Mouse (Mus musculus): ENCODE data around the gene Jdp2. TPM values are rescaled to one million over a fixed set of nuclear protein-coding genes. Genes with fewer than 3 reads are reported as not detected.

Gene Jdp2
- polyA plus RNA-seq (2014; fragmentation: Nextera tagmentation; extraction: Ambion mirVana): 0.17 and 0.41 TPM in 2 replicates

DNA sequence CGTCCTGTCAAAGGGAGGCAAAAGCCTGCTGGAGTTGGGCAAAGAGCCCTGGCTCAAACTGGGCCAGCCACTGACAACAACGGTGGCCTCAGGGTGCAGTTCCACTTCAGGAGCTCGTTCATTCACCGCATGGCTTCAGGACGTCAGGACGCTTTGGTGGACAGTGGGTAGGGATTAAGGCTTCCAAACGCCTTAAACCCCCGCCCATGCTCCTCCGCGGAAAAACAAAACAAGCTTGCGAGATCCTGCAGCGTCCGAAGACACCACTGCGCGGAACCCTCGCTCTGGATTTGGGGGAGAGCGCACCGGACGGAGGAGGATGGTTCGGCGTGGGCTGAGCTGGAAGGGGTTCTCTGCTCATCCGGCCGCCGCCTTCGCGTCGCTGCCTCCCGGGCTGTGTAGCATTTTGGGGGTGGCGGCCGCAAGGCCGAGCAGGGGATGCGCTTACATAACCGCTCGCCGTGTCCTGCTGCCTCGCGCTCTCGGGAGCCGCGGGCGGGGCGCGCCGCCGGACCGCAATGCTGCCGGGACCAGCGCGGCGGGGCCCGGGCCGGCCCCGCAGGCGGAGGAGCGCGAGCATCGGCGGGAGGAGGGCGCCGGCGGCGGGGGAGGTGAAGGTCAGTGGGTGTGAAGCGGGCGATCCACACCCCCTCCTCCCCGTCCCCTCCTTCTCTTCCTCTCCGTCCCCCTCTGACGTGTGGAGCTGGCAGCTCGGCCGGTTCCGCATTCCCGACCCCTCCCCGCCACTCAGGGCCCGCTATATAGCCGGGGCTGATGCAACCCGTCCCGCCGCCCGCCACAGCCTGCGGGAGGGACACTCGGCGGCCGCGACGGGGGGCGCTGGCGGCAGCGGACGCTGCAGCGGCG lies at the start of gene Jdp2:
Jdp2 (plus strand) TSS at position 417 of the 867 bp plus-strand sequence.
- Histone ChIP-seq H3K27ac (replicated peaks; ENCODE audit: low read depth, low read length) (no peak within 1 kb of the TSS), H3K9me3 (ENCODE audit: control insufficient read depth, low read length) (no peaks in the 10 kb centered on the region), H3K27me3 (ENCODE audit: control insufficient read depth, insufficient read depth, low read length) (peaks cover 16% of the 10 kb centered on the region; the same call in 1 of the 2 replicates), H3K9ac (ENCODE audit: low read length) (peak within 1 kb of the TSS; percentile 73), H3K4me1 (ENCODE audit: control insufficient read depth, insufficient read depth, low read length) (peaks cover 2% of the 10 kb centered on the region; the same call in 1 of the 2 replicates), H3K4me2 (ENCODE audit: low read depth, severe bottlenecking) (peak within 1 kb of the TSS; percentile 98), H3K4me3 (ENCODE audit: low read depth, low read length) (peak within 1 kb of the TSS; percentile 67), H3K36me3 (ENCODE audit: control insufficient read depth, insufficient read depth, low read length) (no peaks in the 10 kb centered on the region)
- ATAC-seq (ENCODE audit: insufficient number of reproducible peaks, low FRiP score, low TSS enrichment, low read depth): peak; percentile 80; the same call in 1 of the 2 replicates
- peak; percentile 77 for DNase-seq (ENCODE audit: low spot score)
- under 1% methylated on average over 74 of the region's 90 CpGs for WGBS

DNA sequence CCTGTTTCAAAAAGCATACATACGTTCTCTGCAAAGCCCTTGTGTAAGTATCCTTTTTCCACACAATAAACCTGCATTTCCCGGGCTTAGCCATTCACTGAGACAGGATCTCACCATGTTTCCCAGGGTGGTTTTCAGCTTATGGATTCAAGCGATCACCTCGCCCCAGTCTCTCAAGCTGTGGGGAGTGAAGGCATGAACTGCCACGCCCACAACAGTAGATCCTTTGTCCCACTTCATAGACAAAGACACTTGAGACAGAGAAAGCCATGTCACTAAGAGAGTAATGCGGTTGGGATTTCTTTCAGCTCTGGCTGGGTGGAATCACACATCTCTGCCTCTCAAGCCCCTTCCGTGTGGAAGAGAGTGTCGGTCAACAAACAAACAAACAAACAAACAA lies 49.2 kb upstream of the Jdp2 start:
- no peaks in the 10 kb centered on the region for H3K9me3 ChIP-seq (ENCODE audit: control insufficient read depth, low read length)
- ATAC-seq (ENCODE audit: insufficient number of reproducible peaks, low FRiP score, low TSS enrichment, low read depth): no peak
- H3K27ac ChIP-seq (replicated peaks; ENCODE audit: low read depth, low read length): no peak overlapping the region
- H3K27me3 ChIP-seq (ENCODE audit: control insufficient read depth, insufficient read depth, low read length): no peaks in the 10 kb centered on the region
- WGBS: 90% methylated on average over 8 of the region's 8 CpGs
- no peak overlapping the region for H3K9ac ChIP-seq (ENCODE audit: low read length)
- H3K36me3 ChIP-seq (ENCODE audit: control insufficient read depth, insufficient read depth, low read length): no peaks in the 10 kb centered on the region
- 0 out of 2 replicates have a peak, but pooled peaks cover 5% of the 10 kb centered on the region for H3K4me1 ChIP-seq (ENCODE audit: control insufficient read depth, insufficient read depth, low read length)
- no peak overlapping the region for H3K4me3 ChIP-seq (ENCODE audit: low read depth, low read length)
- no peak for DNase-seq (ENCODE audit: low spot score)
- no peak overlapping the region for H3K4me2 ChIP-seq (ENCODE audit: low read depth, severe bottlenecking)

DNA sequence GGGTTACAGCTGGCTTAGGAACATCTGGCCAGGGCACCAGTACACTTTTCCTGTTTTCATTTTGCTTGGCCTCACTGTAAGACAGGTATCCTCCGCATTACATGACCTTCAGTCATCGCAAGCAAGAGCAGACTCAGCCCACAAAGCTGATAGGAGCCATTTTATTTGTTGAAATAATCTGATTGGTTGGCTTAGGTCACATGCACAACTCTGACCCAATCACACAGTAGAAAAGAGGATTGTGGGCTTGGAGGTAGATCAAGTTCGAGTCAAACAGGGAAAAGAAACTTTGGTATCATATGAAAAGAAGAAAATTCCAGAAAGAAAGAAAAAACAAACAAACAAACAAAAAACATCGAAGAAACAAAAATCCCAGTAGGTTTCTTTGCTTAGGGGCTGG lies 48.4 kb upstream of the Jdp2 start:
- Histone ChIP-seq H3K4me2 (ENCODE audit: low read depth, severe bottlenecking) (no peak overlapping the region), H3K27ac (replicated peaks; ENCODE audit: low read depth, low read length) (no peak overlapping the region), H3K4me3 (ENCODE audit: low read depth, low read length) (no peak overlapping the region), H3K27me3 (ENCODE audit: control insufficient read depth, insufficient read depth, low read length) (no peaks in the 10 kb centered on the region), H3K9ac (ENCODE audit: low read length) (no peak overlapping the region), H3K36me3 (ENCODE audit: control insufficient read depth, insufficient read depth, low read length) (no peaks in the 10 kb centered on the region), H3K9me3 (ENCODE audit: control insufficient read depth, low read length) (no peaks in the 10 kb centered on the region), H3K4me1 (ENCODE audit: control insufficient read depth, insufficient read depth, low read length) (0 out of 2 replicates have a peak, but pooled peaks cover 5% of the 10 kb centered on the region)
- WGBS: 89% methylated on average over 4 of the region's 4 CpGs
- ATAC-seq (ENCODE audit: insufficient number of reproducible peaks, low FRiP score, low TSS enrichment, low read depth) (no peak), DNase-seq (ENCODE audit: low spot score) (no peak)

DNA sequence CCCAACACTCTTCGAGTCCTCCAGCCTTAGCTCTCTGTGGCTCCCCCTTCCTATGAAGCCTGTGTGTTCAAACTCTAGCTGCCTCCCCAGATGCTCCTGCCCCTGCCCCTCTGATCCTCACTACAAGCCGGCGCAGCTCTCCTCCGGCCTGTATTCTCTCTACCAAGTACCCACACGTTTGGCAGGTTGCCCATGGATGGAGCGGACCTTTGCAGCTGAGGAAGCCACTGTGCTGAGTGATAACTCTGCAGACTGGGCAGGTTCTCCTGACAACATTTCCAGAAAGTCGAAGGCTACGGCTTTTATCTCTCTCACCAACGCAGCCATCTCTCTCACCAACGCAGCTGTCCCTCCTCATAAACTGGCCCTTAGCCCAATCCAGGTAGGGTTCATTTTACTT lies 39.5 kb upstream of the Jdp2 start:
- H3K4me1 ChIP-seq (ENCODE audit: control insufficient read depth, insufficient read depth, low read length): no peaks in the 10 kb centered on the region
- H3K4me2 ChIP-seq (ENCODE audit: low read depth, severe bottlenecking): no peak overlapping the region
- DNase-seq (ENCODE audit: low spot score): no peak
- no peak overlapping the region for H3K27ac ChIP-seq (replicated peaks; ENCODE audit: low read depth, low read length)
- ATAC-seq (ENCODE audit: insufficient number of reproducible peaks, low FRiP score, low TSS enrichment, low read depth): no peak
- no peaks in the 10 kb centered on the region for H3K36me3 ChIP-seq (ENCODE audit: control insufficient read depth, insufficient read depth, low read length)
- H3K9me3 ChIP-seq (ENCODE audit: control insufficient read depth, low read length): no peaks in the 10 kb centered on the region
- no peaks in the 10 kb centered on the region for H3K27me3 ChIP-seq (ENCODE audit: control insufficient read depth, insufficient read depth, low read length)
- H3K9ac ChIP-seq (ENCODE audit: low read length): no peak overlapping the region
- 91% methylated on average over 10 of the region's 10 CpGs for WGBS
- H3K4me3 ChIP-seq (ENCODE audit: low read depth, low read length): no peak overlapping the region

DNA sequence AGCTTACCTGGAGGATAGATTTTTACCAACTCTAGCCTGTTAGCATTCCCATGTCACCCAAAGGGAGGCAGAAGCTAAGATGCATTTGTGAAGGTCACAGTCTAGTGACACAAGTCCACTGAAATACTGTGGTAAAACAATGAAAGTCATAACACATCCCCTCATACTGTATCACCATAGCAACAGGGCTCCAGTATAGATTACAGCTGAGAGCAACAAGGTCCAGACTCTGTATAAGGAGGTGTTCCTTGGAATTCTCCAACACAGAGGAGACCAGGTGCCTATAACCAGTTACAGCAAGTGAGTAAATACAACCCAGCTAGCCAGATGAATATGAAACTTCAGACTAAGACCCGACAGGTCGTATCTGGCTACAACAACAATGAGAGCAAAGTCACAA lies 33.4 kb upstream of the Jdp2 start:
- Histone ChIP-seq H3K4me2 (ENCODE audit: low read depth, severe bottlenecking) (no peak overlapping the region), H3K4me1 (ENCODE audit: control insufficient read depth, insufficient read depth, low read length) (no peaks in the 10 kb centered on the region), H3K4me3 (ENCODE audit: low read depth, low read length) (no peak overlapping the region), H3K9ac (ENCODE audit: low read length) (no peak overlapping the region), H3K27me3 (ENCODE audit: control insufficient read depth, insufficient read depth, low read length) (no peaks in the 10 kb centered on the region), H3K36me3 (ENCODE audit: control insufficient read depth, insufficient read depth, low read length) (no peaks in the 10 kb centered on the region), H3K27ac (replicated peaks; ENCODE audit: low read depth, low read length) (no peak overlapping the region), H3K9me3 (ENCODE audit: control insufficient read depth, low read length) (no peaks in the 10 kb centered on the region)
- WGBS: 85% methylated on average over 2 of the region's 2 CpGs
- no peak for DNase-seq (ENCODE audit: low spot score)
- no peak for ATAC-seq (ENCODE audit: insufficient number of reproducible peaks, low FRiP score, low TSS enrichment, low read depth)

DNA sequence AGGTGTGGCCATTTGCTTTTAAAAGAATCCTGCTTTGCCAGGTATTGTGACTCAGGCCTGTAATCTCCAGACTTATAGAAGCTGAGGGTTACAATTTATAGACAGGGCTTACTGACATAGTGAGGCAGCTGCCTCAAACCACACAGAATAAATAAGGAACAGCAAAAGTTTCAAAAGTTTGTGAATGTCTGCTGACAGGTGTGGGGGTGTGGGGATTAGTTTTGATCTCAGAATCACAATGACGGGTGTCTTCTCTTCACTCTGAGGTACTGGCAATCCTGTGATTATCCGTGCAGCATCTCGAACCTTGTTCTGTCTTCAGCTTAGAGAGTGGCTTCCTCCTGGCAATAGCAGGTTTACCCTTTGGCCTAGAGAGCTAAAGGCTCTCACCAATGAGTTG lies 30.5 kb upstream of the Jdp2 start:
- no peak overlapping the region for H3K27ac ChIP-seq (replicated peaks; ENCODE audit: low read depth, low read length)
- no peaks in the 10 kb centered on the region for H3K27me3 ChIP-seq (ENCODE audit: control insufficient read depth, insufficient read depth, low read length)
- no peak for ATAC-seq (ENCODE audit: insufficient number of reproducible peaks, low FRiP score, low TSS enrichment, low read depth)
- H3K9me3 ChIP-seq (ENCODE audit: control insufficient read depth, low read length): no peaks in the 10 kb centered on the region
- no peaks in the 10 kb centered on the region for H3K36me3 ChIP-seq (ENCODE audit: control insufficient read depth, insufficient read depth, low read length)
- DNase-seq (ENCODE audit: low spot score): no peak
- H3K4me2 ChIP-seq (ENCODE audit: low read depth, severe bottlenecking): no peak overlapping the region
- H3K4me1 ChIP-seq (ENCODE audit: control insufficient read depth, insufficient read depth, low read length): peaks cover 6% of the 10 kb centered on the region; the same call in 1 of the 2 replicates
- WGBS: 84% methylated on average over 3 of the region's 3 CpGs
- H3K4me3 ChIP-seq (ENCODE audit: low read depth, low read length): no peak overlapping the region
- H3K9ac ChIP-seq (ENCODE audit: low read length): no peak overlapping the region

DNA sequence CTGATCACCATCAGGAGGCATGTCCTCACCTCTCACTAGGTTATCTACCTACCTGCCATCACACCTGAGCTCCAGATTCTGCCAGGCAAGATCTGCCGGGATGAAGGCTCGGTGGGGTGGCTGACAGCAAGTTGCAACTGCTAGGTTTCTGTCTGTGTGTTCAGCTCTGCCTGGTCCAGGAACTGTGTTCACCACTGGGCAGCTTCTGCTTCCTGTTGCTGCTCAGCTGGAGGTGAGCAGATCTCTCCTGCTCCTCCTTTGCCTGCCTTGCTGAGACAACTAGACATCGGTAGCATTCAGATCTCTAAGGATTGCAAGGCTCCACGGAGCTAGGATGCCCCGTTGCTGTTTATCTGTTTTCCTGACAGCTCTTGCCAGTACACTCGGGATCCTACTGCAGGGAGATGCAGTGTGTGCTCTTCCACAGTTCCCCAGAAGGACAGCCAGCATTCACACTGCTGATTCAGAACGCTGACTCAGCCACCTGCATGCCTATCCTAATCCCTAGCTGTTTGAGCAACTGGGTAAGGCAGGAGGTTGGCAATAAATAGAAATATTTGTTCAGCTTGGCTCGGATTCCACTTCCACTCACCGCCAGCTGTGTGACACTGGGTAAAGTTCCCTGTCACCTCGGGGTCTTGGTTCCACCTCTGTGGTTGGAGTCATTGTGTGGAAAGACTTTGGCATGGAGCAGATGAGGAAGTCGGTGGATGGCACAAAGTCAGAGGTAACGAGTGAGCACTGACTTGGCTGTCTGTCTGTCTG lies 29.3 kb upstream of the Jdp2 start:
- Histone ChIP-seq H3K9me3 (ENCODE audit: control insufficient read depth, low read length) (no peaks in the 10 kb centered on the region), H3K4me3 (ENCODE audit: low read depth, low read length) (no peak overlapping the region), H3K4me2 (ENCODE audit: low read depth, severe bottlenecking) (no peak overlapping the region), H3K36me3 (ENCODE audit: control insufficient read depth, insufficient read depth, low read length) (no peaks in the 10 kb centered on the region), H3K4me1 (ENCODE audit: control insufficient read depth, insufficient read depth, low read length) (peaks cover 6% of the 10 kb centered on the region; the same call in 1 of the 2 replicates), H3K27ac (replicated peaks; ENCODE audit: low read depth, low read length) (no peak overlapping the region), H3K9ac (ENCODE audit: low read length) (no peak overlapping the region), H3K27me3 (ENCODE audit: control insufficient read depth, insufficient read depth, low read length) (no peaks in the 10 kb centered on the region)
- WGBS: 76% methylated on average over 12 of the region's 12 CpGs
- DNase-seq (ENCODE audit: low spot score): no peak
- ATAC-seq (ENCODE audit: insufficient number of reproducible peaks, low FRiP score, low TSS enrichment, low read depth): no peak

DNA sequence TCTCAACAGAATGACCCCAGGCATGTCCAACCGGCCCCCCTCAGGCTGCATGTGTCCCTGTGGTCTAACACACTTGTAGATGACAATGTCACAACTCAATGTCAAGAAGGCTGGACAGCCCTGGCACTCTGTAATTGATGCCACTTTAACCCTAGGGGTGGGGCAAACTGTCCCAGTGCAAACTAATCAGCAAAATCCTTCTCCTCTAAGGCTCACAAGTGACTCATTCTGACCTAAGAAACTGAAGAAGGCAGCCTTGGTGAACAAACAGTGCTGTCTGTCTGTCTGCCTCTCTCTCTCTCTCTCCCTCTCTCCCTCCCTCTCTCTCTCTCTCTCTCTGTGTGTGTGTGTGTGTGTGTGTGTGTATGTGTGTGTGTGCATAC lies 28.7 kb upstream of the Jdp2 start:
- no peak overlapping the region for H3K4me2 ChIP-seq (ENCODE audit: low read depth, severe bottlenecking)
- H3K4me1 ChIP-seq (ENCODE audit: control insufficient read depth, insufficient read depth, low read length): peaks cover 6% of the 10 kb centered on the region; the same call in 1 of the 2 replicates
- H3K27me3 ChIP-seq (ENCODE audit: control insufficient read depth, insufficient read depth, low read length): no peaks in the 10 kb centered on the region
- DNase-seq (ENCODE audit: low spot score): no peak
- H3K27ac ChIP-seq (replicated peaks; ENCODE audit: low read depth, low read length): no peak overlapping the region
- H3K9ac ChIP-seq (ENCODE audit: low read length): no peak overlapping the region
- no peaks in the 10 kb centered on the region for H3K9me3 ChIP-seq (ENCODE audit: control insufficient read depth, low read length)
- H3K4me3 ChIP-seq (ENCODE audit: low read depth, low read length): no peak overlapping the region
- 63% methylated on average over 1 of the region's 1 CpGs for WGBS
- no peaks in the 10 kb centered on the region for H3K36me3 ChIP-seq (ENCODE audit: control insufficient read depth, insufficient read depth, low read length)
- no peak for ATAC-seq (ENCODE audit: insufficient number of reproducible peaks, low FRiP score, low TSS enrichment, low read depth)

Measured in limb, embryonic 11.5 days (tissue).